Mouse (Mus musculus): Measurements from ENCODE around the gene Btla. TPM values are rescaled to one million over a fixed set of nuclear protein-coding genes. Genes with fewer than 3 reads are reported as not detected.
A peak's percentile ranks its signal among the peaks of the same experiment; 100 is the strongest.

Btla gene
- total RNA-seq, 2 experiments from 2014 or later = 54.9 to 55.8 TPM

DNA sequence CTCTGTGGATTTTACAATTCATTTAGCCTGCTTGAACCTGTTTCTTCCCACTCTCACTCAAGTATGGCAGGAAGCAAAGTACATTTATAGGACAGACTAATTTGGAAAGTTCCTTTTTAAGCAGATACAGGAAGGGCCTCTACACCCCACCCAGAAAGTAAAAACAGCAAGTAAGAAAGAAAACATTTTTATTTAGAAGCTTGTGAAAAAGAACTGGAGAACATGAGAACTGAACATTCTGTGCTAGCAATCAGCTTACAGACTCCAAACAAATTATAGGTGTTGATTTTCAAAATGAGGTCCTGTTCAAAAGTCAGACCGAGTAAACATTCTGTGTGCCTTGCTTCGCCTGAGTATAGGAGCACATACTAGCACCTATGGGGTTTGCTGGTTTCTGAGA is 32.8 kb downstream of the Btla start:
- 0 out of 2 replicates have a peak, but pooled peaks have one; percentile 26 for ATAC-seq (ENCODE audit: poor library complexity, severe bottlenecking)

DNA sequence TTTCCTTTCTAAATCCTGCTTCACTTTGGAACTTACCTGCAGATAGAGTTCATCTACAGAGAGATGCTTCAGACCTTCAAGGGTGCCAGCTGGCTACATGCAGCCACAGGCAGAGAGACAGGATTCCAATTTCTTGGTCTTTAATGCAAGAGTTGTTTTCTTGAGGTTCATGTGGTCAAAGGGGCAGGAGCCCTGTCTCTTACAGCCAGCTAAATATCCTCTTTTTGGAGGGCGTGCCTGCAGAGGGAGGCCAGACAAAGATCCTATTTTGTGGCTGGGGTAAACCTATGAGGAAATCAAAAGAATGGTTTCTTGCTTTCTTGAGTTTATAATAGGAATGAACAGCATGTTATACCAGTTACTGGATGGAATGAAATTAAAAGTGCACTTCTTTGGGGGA is 33.5 kb downstream of the Btla start:
- peak; percentile 92 for ATAC-seq (ENCODE audit: poor library complexity, severe bottlenecking)

DNA sequence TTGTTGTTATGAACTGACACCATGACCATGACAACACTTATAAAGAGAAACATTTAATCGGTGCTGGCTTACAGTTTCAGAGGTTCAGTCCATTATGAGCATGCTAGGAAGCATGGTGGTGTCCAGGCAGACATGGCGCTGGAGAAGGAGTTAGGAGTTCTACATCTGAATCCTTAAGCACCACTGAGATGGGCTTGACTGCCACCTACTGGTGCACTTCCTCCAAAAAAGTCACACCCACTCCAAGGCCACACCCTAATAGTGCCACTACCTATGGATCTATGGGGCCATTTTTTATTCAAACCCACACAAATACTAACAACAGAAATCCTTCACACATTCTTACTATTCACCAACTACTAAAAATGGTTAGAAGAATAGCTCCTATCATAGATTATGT is 35.5 kb downstream of the Btla start:
- ATAC-seq (ENCODE audit: poor library complexity, severe bottlenecking) = peak; percentile 60

DNA sequence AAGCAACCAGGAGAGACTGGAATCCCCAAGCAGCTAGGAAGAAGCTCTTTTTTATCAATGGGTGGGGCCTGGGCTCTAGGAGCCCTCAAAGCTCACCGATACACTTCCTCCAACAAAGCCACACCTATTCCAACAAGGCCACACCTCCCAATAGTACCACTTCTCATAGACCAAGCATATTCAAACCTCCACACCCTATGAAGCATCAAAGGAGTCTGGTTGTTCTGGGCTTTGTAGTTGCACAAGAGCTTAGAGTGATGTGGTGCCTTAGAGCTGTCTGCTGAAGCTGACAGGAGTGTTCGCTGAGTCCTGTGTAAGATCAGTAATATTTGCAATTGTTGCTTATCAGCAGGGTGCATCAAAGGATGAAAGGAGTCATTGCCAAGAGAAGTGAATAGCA is 37.2 kb downstream of the Btla start:
- ATAC-seq (ENCODE audit: poor library complexity, severe bottlenecking) = peak; percentile 51

DNA sequence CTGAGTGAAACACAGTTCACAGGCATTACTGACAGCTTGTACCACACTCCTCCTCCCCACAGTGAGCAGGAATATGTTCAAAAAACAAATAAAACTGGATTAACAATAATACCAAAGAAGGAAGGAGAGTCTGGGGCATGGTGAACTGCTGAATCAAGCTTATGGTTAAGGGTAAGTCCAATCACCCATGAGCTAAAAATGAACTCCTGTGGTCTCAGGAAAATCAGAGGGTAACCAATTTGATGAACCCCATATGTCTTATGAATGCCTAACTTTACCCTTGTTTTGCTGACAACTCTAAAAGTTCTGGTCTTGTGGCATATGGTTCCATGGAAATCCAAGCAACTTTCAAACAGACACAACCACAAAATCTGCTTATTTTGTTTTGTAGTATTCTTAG is 37.9 kb downstream of the Btla start:
- no peak for ATAC-seq (ENCODE audit: poor library complexity, severe bottlenecking)

DNA sequence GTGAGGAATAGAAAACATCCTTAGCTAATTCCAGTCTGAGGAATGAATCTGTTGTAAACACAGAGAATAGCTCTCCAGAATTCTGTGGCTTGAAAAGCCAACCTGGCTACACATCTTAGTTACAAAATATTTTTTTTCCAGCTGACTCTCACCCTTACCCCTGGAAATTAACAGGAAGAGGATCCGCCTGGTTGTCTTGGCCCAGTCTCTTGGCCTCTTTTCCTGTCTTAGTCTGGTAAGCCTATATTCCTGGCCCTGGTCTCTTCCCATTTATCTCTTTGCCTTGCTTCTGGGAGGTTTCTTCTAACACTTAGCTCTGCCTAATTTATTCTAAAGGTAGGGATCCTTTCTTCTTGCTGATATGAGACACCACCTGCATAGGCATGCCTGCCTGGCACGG is 45.8 kb downstream of the Btla start:
- no peak for ATAC-seq (ENCODE audit: poor library complexity, severe bottlenecking)

DNA sequence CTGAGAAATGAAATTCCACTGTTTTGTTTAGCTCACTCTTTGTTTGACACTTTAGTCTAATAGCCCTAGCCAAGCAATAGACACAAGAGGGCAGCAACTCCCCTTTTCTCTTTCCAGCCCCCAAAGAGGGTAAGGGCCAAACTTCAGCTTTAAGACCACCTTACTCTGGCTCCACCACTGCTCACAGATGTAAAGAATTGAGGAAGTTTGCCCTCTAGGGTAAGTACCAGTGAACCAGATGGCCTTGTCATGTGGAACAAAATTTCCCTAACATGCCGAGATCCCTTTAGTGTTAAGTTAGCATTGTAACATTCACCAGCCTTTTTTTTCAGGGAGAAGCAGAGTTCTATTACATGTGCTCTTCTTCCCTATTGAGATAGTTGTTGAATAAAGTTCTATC is 59.0 kb downstream of the Btla start:
- no peak for ATAC-seq (ENCODE audit: poor library complexity, severe bottlenecking)

DNA sequence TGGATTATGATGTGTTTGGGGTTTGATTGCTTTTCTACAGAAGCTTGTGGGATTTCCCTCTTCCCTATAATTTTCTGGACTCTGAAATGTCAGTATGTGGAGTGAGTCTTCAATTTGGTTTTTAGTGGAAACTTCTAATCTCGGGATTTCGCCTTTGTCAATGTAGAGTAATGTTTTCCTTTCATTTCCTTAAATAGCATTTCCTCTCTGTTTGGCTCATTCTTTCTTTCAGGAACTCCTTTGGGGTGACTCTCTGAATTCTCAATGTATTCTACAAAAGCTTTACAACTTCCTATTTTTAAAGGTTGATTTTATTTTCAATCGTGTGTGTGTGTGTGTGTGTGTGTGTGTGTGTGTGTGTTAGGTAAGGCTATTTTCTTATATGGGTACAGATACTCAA is 73.7 kb downstream of the Btla start:
- ATAC-seq (ENCODE audit: poor library complexity, severe bottlenecking) = no peak

Other genes with a start within 250 kb of the Btla start
- 0.59 and 0.71 TPM in 2 replicates for gene Ccdc80, start 130.9 kb upstream of the Btla start, total RNA-seq (2015)
- 0.49 and 0.99 TPM in 2 replicates for gene Ccdc80, start 130.9 kb upstream of the Btla start, total RNA-seq (2017)
- 42.4 and 45.9 TPM in 2 replicates for gene Slc35a5, start 65.6 kb upstream of the Btla start, total RNA-seq (2015)
- 30.9 and 42.2 TPM in 2 replicates for gene Slc35a5, start 65.6 kb upstream of the Btla start, total RNA-seq (2017)
- gene Atg3, start 65.5 kb upstream of the Btla start, total RNA-seq (2015) = 117 and 132 TPM in 2 replicates
- 92.7 and 98.2 TPM in 2 replicates for gene Atg3, start 65.5 kb upstream of the Btla start, total RNA-seq (2017)
- 0.82 and 3.9 TPM in 2 replicates for gene Cd200, start 184.7 kb downstream of the Btla start, total RNA-seq (2015)
- gene Cd200, start 184.7 kb downstream of the Btla start, total RNA-seq (2017) = 0.12 and 0.66 TPM in 2 replicates